Mouse (Mus musculus): ENCODE measurements at regions not wholly inside any gene's neighbourhood (a gene's known extent, or its start where the extent isn't known, plus 50 kb on each side); places are given as distances from the start of the nearest gene placed in this dataset.

DNA sequence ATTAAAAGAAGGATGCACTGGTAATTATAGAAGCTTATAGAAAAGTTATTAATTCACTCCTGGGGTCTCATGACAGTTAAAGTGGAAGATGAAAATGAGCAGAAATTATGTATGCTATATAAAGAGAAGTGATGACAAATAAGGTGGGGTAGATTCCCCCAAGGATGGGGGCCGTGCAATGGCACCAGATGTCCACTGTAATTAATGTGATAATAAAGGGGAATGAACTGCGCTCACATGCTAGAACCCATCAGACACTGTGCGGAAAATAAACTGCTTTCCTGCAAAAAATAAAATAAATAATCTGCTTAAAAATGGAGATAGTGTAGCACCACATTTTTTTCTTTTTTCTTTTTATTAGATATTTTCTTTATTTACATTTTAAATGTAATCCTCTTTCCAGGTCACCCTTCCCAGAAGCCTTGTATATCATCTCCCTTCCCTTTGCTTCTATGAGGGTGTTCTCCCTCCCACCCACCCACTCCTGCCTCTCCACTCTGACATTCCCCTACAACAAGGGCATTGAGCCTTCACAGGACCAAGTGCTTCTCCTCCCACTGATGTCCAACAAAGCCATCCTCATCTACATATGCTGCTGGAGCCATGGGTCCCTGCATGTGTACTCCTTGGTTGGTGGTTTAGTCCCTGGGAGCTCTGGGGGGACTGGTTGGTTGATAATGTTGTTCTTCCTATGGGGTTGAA is 934.0 kb upstream of the Pcdh20 start:
- Histone ChIP-seq H3K27me3 (ENCODE audit: control insufficient read depth, insufficient read depth, low read length) (no peaks in the 10 kb centered on the region), H3K4me2 (ENCODE audit: low read length) (no peak overlapping the region), H3K4me3 (replicated peaks; ENCODE audit: low read depth, low read length) (no peak overlapping the region), H3K9me3 (ENCODE audit: control insufficient read depth, low read length) (no peaks in the 10 kb centered on the region), H3K9ac (replicated peaks; ENCODE audit: low read length) (no peak overlapping the region), H3K36me3 (ENCODE audit: control insufficient read depth, insufficient read depth, low read length) (no peaks in the 10 kb centered on the region), H3K27ac (replicated peaks; ENCODE audit: low read depth, low read length) (no peak overlapping the region), H3K4me1 (ENCODE audit: control insufficient read depth, insufficient read depth, low read length) (no peaks in the 10 kb centered on the region)
- no peak for DNase-seq
- ATAC-seq (ENCODE audit: low FRiP score, low TSS enrichment), result peak; percentile 67; the same call in 1 of the 2 replicates
- WGBS, result 51% methylated on average over 3 of the region's 3 CpGs

DNA sequence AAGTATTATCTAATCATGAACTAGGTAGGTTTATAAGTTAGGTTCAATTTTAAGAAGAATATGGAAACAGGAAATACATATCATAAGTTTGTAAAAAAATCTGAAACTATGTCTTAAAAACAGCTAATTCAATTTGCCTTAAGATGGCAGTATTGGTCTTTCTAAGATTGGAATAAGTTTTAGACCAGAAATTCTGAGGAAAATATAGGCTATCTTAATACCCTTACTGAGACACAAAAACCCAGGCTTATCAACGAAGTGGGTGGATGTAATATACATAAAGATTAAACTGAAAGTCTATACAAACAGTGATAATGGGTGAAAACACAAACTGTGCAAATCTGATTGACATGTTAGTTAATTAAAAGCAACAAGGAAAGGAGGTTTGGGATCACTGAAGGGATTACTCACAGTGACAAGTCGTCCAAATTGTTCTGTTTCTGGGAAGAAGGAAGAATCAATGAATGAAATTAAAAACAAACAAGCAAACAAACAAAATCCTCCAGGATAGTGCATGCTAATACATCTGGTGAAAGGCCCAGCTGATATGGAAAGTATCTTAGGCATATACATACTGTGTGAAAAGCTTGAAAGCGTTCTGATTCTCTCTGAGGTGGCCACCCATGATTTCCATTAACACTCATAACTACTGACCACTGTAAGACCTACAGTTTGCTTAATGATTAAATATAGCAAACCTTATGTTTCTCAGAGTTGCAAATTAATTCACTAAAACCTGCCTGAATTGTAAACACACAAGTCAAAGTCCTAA is 931.6 kb upstream of the Pcdh20 start:
- no peaks in the 10 kb centered on the region for H3K4me1 ChIP-seq (ENCODE audit: control insufficient read depth, insufficient read depth, low read length)
- H3K4me2 ChIP-seq (ENCODE audit: low read length), result no peak overlapping the region
- DNase-seq (peak; percentile 82), ATAC-seq (ENCODE audit: low FRiP score, low TSS enrichment) (peak; percentile 63; the same call in 1 of the 2 replicates)
- no peak overlapping the region for H3K27ac ChIP-seq (replicated peaks; ENCODE audit: low read depth, low read length)
- no peaks in the 10 kb centered on the region for H3K27me3 ChIP-seq (ENCODE audit: control insufficient read depth, insufficient read depth, low read length)
- no peak overlapping the region for H3K9ac ChIP-seq (replicated peaks; ENCODE audit: low read length)
- H3K36me3 ChIP-seq (ENCODE audit: control insufficient read depth, insufficient read depth, low read length), result no peaks in the 10 kb centered on the region
- H3K4me3 ChIP-seq (replicated peaks; ENCODE audit: low read depth, low read length), result no peak overlapping the region
- H3K9me3 ChIP-seq (ENCODE audit: control insufficient read depth, low read length), result no peaks in the 10 kb centered on the region
- WGBS, result 23% methylated on average over 3 of the region's 3 CpGs

DNA sequence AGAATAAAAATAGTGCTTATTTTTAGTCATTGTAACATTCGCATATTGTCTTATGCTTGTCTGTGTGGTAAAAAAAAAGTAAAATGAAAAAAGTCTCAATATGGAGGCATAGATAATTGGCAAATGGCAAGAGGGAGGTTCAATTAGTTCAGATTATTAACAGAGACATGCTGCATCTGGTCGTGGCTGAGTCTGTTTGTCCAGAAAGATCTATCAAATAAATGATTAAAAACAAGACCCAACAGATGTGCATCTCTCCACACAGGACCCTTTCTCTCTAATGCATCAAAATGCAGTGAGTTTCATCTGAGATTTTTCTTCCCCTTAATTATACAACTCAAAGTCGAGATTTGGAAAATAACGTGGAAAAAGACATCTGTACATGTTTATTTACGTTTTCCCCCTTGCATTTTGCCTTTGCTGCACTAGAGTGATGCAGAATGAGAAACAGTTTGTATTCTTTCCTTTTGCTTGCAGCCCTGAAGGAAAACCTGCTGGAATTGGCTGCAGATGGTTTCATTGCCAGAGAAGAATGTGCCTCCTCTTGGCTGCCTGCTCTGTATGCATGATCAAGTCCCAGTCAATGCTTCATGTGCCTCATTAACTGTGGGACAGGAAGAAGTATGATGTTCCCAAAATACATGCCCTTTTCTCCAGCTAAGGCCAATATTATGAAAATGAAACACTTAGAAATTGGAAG is 886.0 kb upstream of the Pcdh20 start:
- Histone ChIP-seq H3K27me3 (ENCODE audit: control insufficient read depth, insufficient read depth, low read length) (no peaks in the 10 kb centered on the region), H3K27ac (replicated peaks; ENCODE audit: low read depth, low read length) (0 out of 2 replicates have a peak overlapping the region, but pooled peaks have one; percentile 45), H3K4me3 (replicated peaks; ENCODE audit: low read depth, low read length) (no peak overlapping the region), H3K4me1 (ENCODE audit: control insufficient read depth, insufficient read depth, low read length) (no peaks in the 10 kb centered on the region), H3K4me2 (ENCODE audit: low read length) (no peak overlapping the region), H3K9me3 (ENCODE audit: control insufficient read depth, low read length) (no peaks in the 10 kb centered on the region), H3K36me3 (ENCODE audit: control insufficient read depth, insufficient read depth, low read length) (no peaks in the 10 kb centered on the region), H3K9ac (replicated peaks; ENCODE audit: low read length) (no peak overlapping the region)
- DNase-seq, result peak; percentile 20
- 55% methylated on average over 5 of the region's 5 CpGs for WGBS
- ATAC-seq (ENCODE audit: low FRiP score, low TSS enrichment), result no peak

DNA sequence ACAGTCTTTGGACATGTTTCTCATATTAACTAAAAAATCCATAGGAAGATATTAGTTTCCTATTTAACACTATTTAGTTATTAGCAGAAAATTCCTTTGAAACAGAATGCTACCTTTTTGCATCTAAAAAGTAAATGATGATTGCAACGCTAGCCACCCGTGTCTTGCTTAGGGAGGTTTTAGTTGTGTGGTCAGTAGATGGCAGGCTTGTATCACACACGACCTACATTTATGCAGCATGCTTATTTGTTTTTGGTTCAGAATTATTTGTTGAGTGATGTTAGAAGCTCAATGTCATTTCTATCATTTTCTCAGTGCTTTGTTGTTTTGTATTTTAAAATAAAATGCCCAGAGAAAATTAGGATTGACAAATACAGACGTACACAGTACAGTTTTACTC is 876.8 kb upstream of the Pcdh20 start:
- no peak overlapping the region for H3K27ac ChIP-seq (replicated peaks; ENCODE audit: low read depth, low read length)

DNA sequence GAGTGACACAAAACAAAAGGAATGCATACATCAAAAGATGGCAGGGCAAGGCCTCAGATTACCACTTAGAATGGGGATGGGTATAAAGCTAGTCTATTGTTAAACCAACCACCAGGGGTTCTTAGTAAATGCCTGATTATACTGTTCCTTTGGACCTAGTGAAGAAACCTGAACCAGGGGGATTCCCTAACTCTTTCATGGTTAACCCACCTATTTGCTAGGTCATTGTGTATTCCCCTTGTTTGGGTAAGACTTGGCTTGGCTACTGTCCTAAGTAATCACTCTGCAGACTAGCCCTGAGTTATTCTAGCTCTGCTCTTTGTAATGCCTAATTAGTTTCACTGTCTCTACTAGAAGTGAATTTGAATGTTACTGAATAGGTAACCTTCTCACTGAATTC is 853.9 kb upstream of the Pcdh20 start:
- H3K4me3 ChIP-seq (replicated peaks; ENCODE audit: low read depth, low read length), result no peak overlapping the region
- DNase-seq (no peak), ATAC-seq (ENCODE audit: low FRiP score, low TSS enrichment) (no peak)
- no peak overlapping the region for H3K9ac ChIP-seq (replicated peaks; ENCODE audit: low read length)
- H3K36me3 ChIP-seq (ENCODE audit: control insufficient read depth, insufficient read depth, low read length), result no peaks in the 10 kb centered on the region
- no peaks in the 10 kb centered on the region for H3K27me3 ChIP-seq (ENCODE audit: control insufficient read depth, insufficient read depth, low read length)
- H3K27ac ChIP-seq (replicated peaks; ENCODE audit: low read depth, low read length), result no peak overlapping the region
- H3K4me2 ChIP-seq (ENCODE audit: low read length), result no peak overlapping the region
- H3K9me3 ChIP-seq (ENCODE audit: control insufficient read depth, low read length), result no peaks in the 10 kb centered on the region
- no peaks in the 10 kb centered on the region for H3K4me1 ChIP-seq (ENCODE audit: control insufficient read depth, insufficient read depth, low read length)

More for the DNA sequence above, 876.8 kb upstream of the Pcdh20 start:
- H3K9me3 ChIP-seq (ENCODE audit: control insufficient read depth, low read length), result no peaks in the 10 kb centered on the region
- no peaks in the 10 kb centered on the region for H3K36me3 ChIP-seq (ENCODE audit: control insufficient read depth, insufficient read depth, low read length)
- H3K4me3 ChIP-seq (replicated peaks; ENCODE audit: low read depth, low read length), result no peak overlapping the region
- no peaks in the 10 kb centered on the region for H3K4me1 ChIP-seq (ENCODE audit: control insufficient read depth, insufficient read depth, low read length)
- DNase-seq, result peak; percentile 81
- H3K9ac ChIP-seq (replicated peaks; ENCODE audit: low read length), result no peak overlapping the region
- H3K27me3 ChIP-seq (ENCODE audit: control insufficient read depth, insufficient read depth, low read length), result no peaks in the 10 kb centered on the region
- ATAC-seq (ENCODE audit: low FRiP score, low TSS enrichment), result no peak; the same call in 1 of the 2 replicates
- 48% methylated on average over 4 of the region's 4 CpGs for WGBS
- H3K4me2 ChIP-seq (ENCODE audit: low read length), result no peak overlapping the region

DNA sequence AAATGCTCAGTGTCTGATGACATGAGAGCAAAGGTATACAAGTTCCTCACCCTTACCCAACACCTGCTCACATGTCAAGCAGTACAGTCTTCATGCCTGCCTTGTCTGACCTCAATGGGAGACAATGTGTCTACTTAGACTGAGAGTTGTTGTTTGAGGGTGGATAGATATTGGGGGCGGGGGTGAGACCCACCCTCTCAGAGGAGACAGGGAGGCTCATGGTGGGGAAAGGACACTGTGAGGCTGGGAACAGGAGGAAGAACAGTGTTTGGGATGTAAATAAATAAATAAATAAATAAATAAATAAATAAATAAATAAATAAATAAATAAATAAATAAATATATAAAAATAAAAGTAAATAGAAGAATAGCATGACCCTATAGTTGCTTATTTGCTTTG is 837.3 kb upstream of the Pcdh20 start:
- 94% methylated on average over 1 of the region's 1 CpGs for WGBS
- no peaks in the 10 kb centered on the region for H3K9me3 ChIP-seq (ENCODE audit: control insufficient read depth, low read length)
- H3K4me1 ChIP-seq (ENCODE audit: control insufficient read depth, insufficient read depth, low read length), result no peaks in the 10 kb centered on the region
- H3K9ac ChIP-seq (replicated peaks; ENCODE audit: low read length), result no peak overlapping the region
- ATAC-seq (ENCODE audit: low FRiP score, low TSS enrichment) (no peak), DNase-seq (no peak)
- H3K27ac ChIP-seq (replicated peaks; ENCODE audit: low read depth, low read length), result no peak overlapping the region
- no peak overlapping the region for H3K4me2 ChIP-seq (ENCODE audit: low read length)
- H3K4me3 ChIP-seq (replicated peaks; ENCODE audit: low read depth, low read length), result no peak overlapping the region
- H3K27me3 ChIP-seq (ENCODE audit: control insufficient read depth, insufficient read depth, low read length), result no peaks in the 10 kb centered on the region
- no peaks in the 10 kb centered on the region for H3K36me3 ChIP-seq (ENCODE audit: control insufficient read depth, insufficient read depth, low read length)

Measured in midbrain, embryonic 14.5 days (tissue).